Mouse (Mus musculus): Measurements from ENCODE around the gene Mdfi.

GRCm38 (mm10) chr17:47855544-47855943, 21.1 kb upstream of the Mdfi start:
- TF ChIP-seq POLR2A (IDR thresholded peaks at IDR 0.05; ENCODE audit: borderline replicate concordance, extremely low read depth, low read depth, low read length) (no peak), CTCF (IDR thresholded peaks at IDR 0.05; ENCODE audit: insufficient read depth, low read length) (no peak)

Measured in lung, adult 2 months (tissue).